Mouse (Mus musculus): ENCODE results near the gene Picalm.

GRCm38 (mm10) chr7:90145376-90145775 lies 15.4 kb downstream of the Picalm start:
- TF ChIP-seq CTCF (IDR thresholded peaks at IDR 0.05; ENCODE audit: low read depth, low read length): no peak
- TF ChIP-seq TAL1 (conservative IDR thresholded peaks at IDR 0.05; ENCODE audit: low read depth, low read length): no peak
- no peak for TF ChIP-seq GATA2 (IDR thresholded peaks at IDR 0.05; ENCODE audit: borderline replicate concordance, low read depth, low read length)
- no peak for TF ChIP-seq GATA1 (IDR thresholded peaks at IDR 0.05; ENCODE audit: borderline replicate concordance, low read length)

Data from G1E (cell line).